Mouse (Mus musculus) erythroblast, embryonic 14.5 days (primary cell): ENCODE measurements around the gene Ndufa8. TPM values are rescaled to one million over a fixed set of nuclear protein-coding genes. Genes with fewer than 3 reads are reported as not detected.

Experiments
- H3K27me3 ChIP-seq: 2 replicates; pipeline ENCODE4 v1.6.1; 2012; ENCODE audit warnings: inconsistent platforms; ENCODE audit not compliant: control insufficient read depth
- H3K36me3 ChIP-seq: 2 replicates; pipeline ENCODE4 v1.6.1; 2012; ENCODE audit warnings: mild to moderate bottlenecking, inconsistent platforms; ENCODE audit not compliant: control insufficient read depth
- H3K4me1 ChIP-seq: 2 replicates; pipeline ENCODE4 v1.6.1; 2012; ENCODE audit warnings: inconsistent platforms; ENCODE audit not compliant: control insufficient read depth
- H3K4me3 ChIP-seq: replicated peaks from 2 replicates; pipeline ENCODE3; 2012; ENCODE audit warnings: moderate library complexity, mild to moderate bottlenecking, inconsistent platforms
- H3K9me3 ChIP-seq: 2 replicates; pipeline ENCODE4 v1.6.1; 2012; ENCODE audit warnings: low read length, inconsistent platforms, mixed read lengths; ENCODE audit not compliant: control insufficient read depth
- GATA1 ChIP-seq: IDR thresholded peaks from 2 replicates; pipeline ENCODE4 v1.6.1; 2012; ENCODE audit warnings: low read length, inconsistent platforms, mixed read lengths
- TAL1 ChIP-seq: IDR thresholded peaks from 3 replicates; pipeline ENCODE4 v1.6.1; 2012; ENCODE audit warnings: low read length, inconsistent platforms, mixed read lengths
- polyA plus RNA-seq: library from polyadenylated mRNA; stranded (reverse); fragments of >175 nt; gene quantifications from 2 replicates; pipeline ENCODE4 v1.2.3, GENCODE M21; 2012

The Ndufa8 gene
- polyA plus RNA-seq, 1 experiment, result 7.6 TPM

DNA sequence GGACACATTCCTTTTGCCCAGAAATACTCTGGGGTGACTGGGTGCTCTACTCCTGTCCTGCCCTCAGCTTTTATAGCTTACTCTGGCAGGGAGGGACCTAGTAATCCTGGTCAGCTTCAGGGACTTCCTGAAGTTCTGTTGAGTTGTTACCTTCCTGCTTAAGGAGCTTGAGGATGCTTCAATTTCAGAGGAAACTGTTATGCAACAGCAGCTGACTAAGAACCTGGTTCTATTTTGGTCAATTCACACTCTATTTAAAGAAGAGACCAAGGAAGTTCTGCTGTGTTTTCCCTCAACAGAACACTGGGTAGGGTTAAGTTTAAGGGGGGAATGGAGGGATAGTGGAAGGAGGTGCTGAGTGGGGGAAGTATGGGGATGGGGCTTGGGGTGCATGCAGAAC lies 50.0 kb downstream of the Ndufa8 start:
- H3K4me3 ChIP-seq, result no peak overlapping the region
- no peaks in the 10 kb centered on the region for H3K9me3 ChIP-seq
- no peaks in the 10 kb centered on the region for H3K4me1 ChIP-seq
- no peaks in the 10 kb centered on the region for H3K27me3 ChIP-seq
- TF ChIP-seq TAL1 (no peak), GATA1 (no peak)
- no peaks in the 10 kb centered on the region for H3K36me3 ChIP-seq

DNA sequence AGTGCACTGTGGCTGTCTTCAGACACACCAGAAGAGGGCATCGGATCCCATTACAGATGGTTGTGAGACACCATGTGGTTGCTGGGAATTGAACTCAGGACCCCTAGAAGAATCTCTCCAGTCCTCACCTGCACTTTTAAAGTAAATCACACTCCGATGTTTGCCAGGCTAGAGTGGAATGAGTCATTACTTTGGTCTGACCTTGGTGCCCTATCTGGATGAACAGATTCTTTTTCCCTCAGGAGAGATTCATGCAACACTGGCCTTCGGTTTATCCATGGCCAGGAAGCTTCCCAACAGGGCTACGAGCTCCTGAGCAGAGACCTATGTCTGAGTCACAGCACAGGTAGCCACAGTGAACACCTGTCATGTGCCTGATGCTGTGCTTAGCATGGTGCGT lies 50.8 kb downstream of the Ndufa8 start:
- H3K27me3 ChIP-seq, result no peaks in the 10 kb centered on the region

DNA sequence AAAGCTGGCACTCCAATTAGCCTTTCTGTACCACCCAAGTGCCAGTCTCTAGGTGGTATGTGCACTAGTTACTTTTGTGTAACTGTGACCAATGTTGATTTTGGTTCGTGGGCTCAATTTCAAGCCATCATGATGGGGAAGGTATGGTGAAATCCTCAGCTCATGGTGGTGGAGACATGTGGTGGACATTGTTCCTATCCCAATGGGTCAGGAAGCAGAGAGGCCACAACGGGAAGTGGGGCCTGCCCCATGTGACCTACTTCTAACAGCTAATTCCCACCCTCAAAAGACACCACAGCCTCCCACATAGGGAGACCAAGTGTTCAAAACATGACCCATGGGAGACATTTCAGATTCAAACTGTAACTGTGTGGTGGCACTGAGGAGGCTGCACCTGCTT lies 52.5 kb downstream of the Ndufa8 start:
- Histone ChIP-seq H3K4me1 (no peaks in the 10 kb centered on the region), H3K9me3 (no peaks in the 10 kb centered on the region), H3K4me3 (no peak overlapping the region), H3K36me3 (no peaks in the 10 kb centered on the region), H3K27me3 (no peaks in the 10 kb centered on the region)
- TF ChIP-seq TAL1 (no peak), GATA1 (no peak)

More for the DNA sequence above, 50.8 kb downstream of the Ndufa8 start:
- Histone ChIP-seq H3K4me3 (no peak overlapping the region), H3K36me3 (no peaks in the 10 kb centered on the region), H3K4me1 (no peaks in the 10 kb centered on the region), H3K9me3 (no peaks in the 10 kb centered on the region)
- TF ChIP-seq TAL1 (no peak), GATA1 (no peak)

DNA sequence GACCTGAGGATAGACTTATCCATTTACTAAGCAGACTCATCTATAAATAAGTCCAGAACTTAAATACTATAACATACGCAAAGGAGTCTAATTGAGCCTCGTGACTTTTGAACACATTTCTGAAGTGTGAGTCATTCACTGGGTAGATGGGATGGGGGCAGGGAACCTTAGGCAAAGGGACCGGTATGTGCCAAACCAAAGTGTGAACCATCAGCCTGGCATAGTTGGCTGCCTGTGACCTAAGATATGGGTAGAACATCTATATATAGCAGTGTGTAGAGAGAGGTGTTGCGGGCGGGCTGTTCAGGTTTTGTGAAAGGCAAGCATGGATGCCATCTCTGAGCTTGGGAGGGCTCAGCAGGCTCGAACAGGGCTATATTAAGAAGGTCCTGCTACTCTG lies 54.9 kb downstream of the Ndufa8 start:
- TF ChIP-seq TAL1 (no peak), GATA1 (no peak)
- Histone ChIP-seq H3K4me3 (no peak overlapping the region), H3K4me1 (no peaks in the 10 kb centered on the region), H3K36me3 (no peaks in the 10 kb centered on the region), H3K9me3 (no peaks in the 10 kb centered on the region), H3K27me3 (peaks cover 10% of the 10 kb centered on the region)

DNA sequence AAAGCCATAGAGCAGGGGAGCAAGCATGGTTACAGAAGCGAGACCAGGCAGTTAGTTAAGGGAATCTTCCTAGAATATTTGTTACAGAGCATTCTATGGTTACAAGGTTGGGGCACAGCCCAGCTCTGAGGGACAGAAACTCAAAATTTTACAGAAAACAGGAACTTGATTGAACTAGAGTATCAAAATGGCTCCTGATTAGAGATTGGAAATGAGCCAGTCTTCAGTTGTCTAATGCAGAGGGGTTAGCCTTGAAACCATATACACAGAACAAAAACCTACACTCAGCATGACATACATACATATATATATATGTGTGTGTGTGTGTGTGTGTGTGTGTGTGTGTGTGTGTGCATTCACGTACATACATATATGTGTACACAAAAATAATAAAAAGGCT lies 55.7 kb downstream of the Ndufa8 start:
- no peak for TF ChIP-seq TAL1
- no peak for TF ChIP-seq GATA1
- H3K9me3 ChIP-seq, result no peaks in the 10 kb centered on the region
- peaks cover 12% of the 10 kb centered on the region for H3K27me3 ChIP-seq

DNA sequence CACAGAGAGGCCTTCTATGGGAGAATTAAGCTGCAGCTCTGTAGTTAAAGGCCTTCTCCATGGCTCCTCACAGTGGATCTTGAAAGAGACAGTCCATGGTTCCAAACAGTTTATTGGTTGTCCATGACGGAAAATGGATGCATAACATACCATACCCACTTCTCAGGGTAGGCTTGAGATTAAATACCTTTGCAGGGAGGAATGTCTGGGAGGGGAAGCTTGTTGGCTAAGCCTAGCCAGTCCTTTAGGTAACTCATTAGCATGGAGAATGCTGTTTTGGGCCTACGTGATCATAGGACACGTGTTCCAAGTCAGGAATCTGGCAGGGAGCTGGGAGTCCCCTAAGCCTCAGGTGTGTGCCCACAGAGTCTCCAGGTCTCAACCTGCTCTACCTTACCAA lies 56.9 kb downstream of the Ndufa8 start:
- no peak for TF ChIP-seq GATA1
- TF ChIP-seq TAL1, result no peak
- no peak overlapping the region for H3K4me3 ChIP-seq
- H3K4me1 ChIP-seq, result no peaks in the 10 kb centered on the region
- no peaks in the 10 kb centered on the region for H3K36me3 ChIP-seq
- peaks cover 24% of the 10 kb centered on the region for H3K27me3 ChIP-seq
- H3K9me3 ChIP-seq, result no peaks in the 10 kb centered on the region

More for the DNA sequence above, 55.7 kb downstream of the Ndufa8 start:
- Histone ChIP-seq H3K4me3 (no peak overlapping the region), H3K4me1 (no peaks in the 10 kb centered on the region), H3K36me3 (no peaks in the 10 kb centered on the region)

Other genes starting within 250 kb of the Ndufa8 start
- gene Ttll11, start 69.5 kb downstream of the Ndufa8 start, polyA plus RNA-seq, result 0.01 TPM in 2 replicates
- not detected in 2 replicates for gene Morn5, start 52 bp upstream of the Ndufa8 start, polyA plus RNA-seq
- gene Lhx6, start 56.0 kb upstream of the Ndufa8 start, polyA plus RNA-seq, result 0.02 TPM in 1 of 2 replicates, not detected in the other
- gene Mrrf, start 87.0 kb upstream of the Ndufa8 start, polyA plus RNA-seq, result 0.26 and 0.36 TPM in 2 replicates
- 1.2 and 1.7 TPM in 2 replicates for gene Rbm18, start 87.4 kb upstream of the Ndufa8 start, polyA plus RNA-seq
- gene Ptgs1, start 181.0 kb upstream of the Ndufa8 start, polyA plus RNA-seq, result 0.09 TPM in 1 of 2 replicates, not detected in the other